Mouse (Mus musculus) right cerebral cortex, postnatal 25 days (tissue): ENCODE data around the gene Pin1.

ENCODE experiments used
- DNase-seq: peaks from one replicate; pipeline ENCODE4 v3.0.0; 2022

Gene Pin1

DNA sequence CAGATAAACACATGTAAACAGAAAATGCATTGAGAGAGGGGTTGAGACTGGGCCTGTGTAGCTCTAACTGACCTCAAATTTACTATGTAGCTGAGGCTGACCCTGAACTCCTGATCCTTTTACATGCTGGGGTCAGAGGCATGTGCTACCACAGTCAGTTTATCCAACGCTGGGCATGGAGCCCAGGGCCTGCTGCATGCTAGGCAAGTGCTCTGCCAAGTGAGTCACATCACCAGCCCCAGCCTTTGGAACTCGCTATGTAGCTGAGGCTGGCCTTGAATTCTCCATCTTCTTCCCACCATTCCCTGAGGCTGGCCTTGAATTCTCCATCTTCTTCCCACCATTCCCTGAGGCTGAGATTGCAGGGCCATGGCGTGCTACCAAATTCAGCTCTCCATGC is 58.6 kb downstream of the Pin1 start:
- no peak for DNase-seq

DNA sequence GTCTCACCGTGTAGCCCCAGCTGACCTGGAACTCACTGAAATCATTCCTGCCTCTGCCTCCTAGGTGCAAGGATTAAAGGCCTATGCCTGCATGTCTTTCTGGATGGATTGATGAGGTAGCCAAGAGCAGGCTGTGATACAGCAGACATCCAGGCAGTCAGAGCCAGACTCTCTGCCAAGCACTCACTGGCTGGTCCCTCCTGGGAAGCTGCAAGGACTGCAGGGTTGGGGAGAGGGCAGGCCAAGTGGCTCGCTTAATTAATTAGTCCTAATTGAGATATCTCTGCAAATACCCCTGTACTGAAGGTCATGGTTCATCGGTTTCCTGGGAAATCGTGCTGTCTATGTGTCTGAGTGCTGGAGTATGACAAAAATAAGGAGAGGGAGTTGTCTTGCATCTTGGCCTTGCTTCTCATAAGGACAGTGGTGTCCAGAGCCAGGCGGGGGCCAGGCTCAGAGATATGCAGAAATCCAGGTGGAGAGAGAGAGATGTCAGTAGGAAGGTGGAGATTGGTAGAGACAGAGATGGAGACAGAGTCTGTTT is 61.1 kb downstream of the Pin1 start:
- DNase-seq = no peak

DNA sequence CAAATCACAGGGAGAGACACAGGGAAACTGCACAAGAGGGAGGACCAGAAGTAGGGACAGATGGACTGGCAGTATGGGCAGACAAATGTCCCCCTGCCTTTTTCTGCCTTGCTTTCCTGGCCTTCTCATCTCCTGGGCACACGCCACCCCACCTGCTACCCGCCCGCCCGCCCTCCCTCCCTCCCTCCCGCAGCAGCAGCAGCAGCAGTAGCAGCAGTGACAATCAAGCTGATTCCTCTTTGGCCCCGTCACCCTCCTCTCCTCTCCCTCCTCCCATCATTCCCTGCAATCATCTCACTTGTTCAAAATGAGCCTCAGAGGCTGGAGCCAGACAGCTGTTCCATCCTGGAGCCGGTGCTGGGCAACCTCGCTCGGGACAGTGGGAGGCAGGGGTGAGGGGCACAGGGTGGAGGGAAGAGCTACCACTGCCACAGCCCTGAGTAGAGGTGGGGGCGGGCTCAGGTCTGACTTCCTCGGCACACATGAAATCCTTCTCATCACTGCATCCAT is 61.6 kb downstream of the Pin1 start:
- DNase-seq = no peak

DNA sequence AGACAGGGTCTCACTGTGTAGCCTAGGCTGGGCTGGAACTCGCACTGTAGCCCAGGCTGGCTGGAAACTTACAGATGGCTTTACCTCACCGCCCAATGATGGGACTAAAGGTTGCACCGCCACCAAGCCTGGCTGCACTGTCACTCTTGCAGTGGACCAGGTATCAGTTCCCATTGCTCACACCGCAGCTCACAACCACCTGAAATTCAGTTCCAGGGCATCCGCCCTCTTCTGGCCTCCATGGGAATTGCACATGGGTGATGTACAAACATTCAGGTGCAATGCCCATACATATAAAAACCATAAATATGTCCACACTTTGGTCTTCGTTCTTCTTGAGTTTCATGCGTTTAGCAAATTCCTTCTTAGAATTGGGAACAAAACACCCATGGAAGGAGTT is 63.4 kb downstream of the Pin1 start:
- DNase-seq = no peak
